Mouse (Mus musculus) heart, adult 8-10 months (tissue): ENCODE data around the gene Gm20503. TPM values are rescaled to one million over a fixed set of nuclear protein-coding genes. Genes with fewer than 3 reads are reported as not detected.

Experiments used
- total RNA-seq, 4 experiments: library from RNA; stranded (reverse); gene quantifications; 2 replicates each; pipeline ENCODE4 v1.2.4; 2022

Gene Gm20503
- total RNA-seq, 4 experiments from 2014 or later, result 0.57 to 7.1 (median 1.7) TPM; not detected in 1

Other genes starting within 250 kb of the Gm20503 start
- gene Olfr267, start 215.5 kb upstream of the Gm20503 start, total RNA-seq, result under 1 TPM in 3 of 4 experiments, not detected in 1; 0.05 to 0.09 (median 0.09) TPM
- gene Ecpas, start 90.5 kb upstream of the Gm20503 start, total RNA-seq, result 100 to 1,000 TPM; 184 to 228 (median 192) TPM
- gene Zkscan16, start 59.6 kb upstream of the Gm20503 start, total RNA-seq, result under 1 TPM; 0.11 to 0.25 (median 0.19) TPM
- 1 to 10 TPM; 2.3 to 3.3 (median 3.1) TPM for gene Ptgr1, start 16.1 kb upstream of the Gm20503 start, total RNA-seq
- gene Dnajc25, start 8.1 kb upstream of the Gm20503 start, total RNA-seq, result 10 to 100 TPM; 18.8 to 22.3 (median 22.0) TPM
- gene Gng10, start 31.9 kb downstream of the Gm20503 start, total RNA-seq, result 10 to 100 TPM; 11.0 to 16.3 (median 14.8) TPM
- gene AI481877, start 135.8 kb downstream of the Gm20503 start, total RNA-seq, result not detected
- 10 to 100 TPM; 11.7 to 14.2 (median 13.5) TPM for gene Ugcg, start 186.0 kb downstream of the Gm20503 start, total RNA-seq